Mouse (Mus musculus) midbrain, embryonic 10.5 days (tissue): Measurements from ENCODE around the gene Camk2g. TPM values are rescaled to one million over a fixed set of nuclear protein-coding genes. Genes with fewer than 3 reads are reported as not detected.
A peak's percentile ranks its signal among the peaks of the same experiment; 100 is the strongest.

Experiments
- DNase-seq: peaks from one replicate; pipeline ENCODE4 v3.0.0-alpha.2; 2017; ENCODE audit warnings: low spot score
- H3K27ac ChIP-seq: fragments of 300-500 bp; sonication (generic); replicated peaks from 2 replicates; pipeline ENCODE4 v1.5.1; 2016; ENCODE audit warnings: mild to moderate bottlenecking
- H3K27me3 ChIP-seq: fragments of 300-500 bp; sonication (generic); 2 replicates; pipeline ENCODE4 v1.6.1; 2016; ENCODE audit warnings: low read depth, mild to moderate bottlenecking; ENCODE audit not compliant: poor library complexity, severe bottlenecking
- H3K36me3 ChIP-seq: fragments of 300-500 bp; sonication (generic); 2 replicates; pipeline ENCODE4 v1.6.1; 2016; ENCODE audit warnings: mild to moderate bottlenecking, moderate library complexity
- H3K4me1 ChIP-seq: fragments of 300-500 bp; sonication (generic); 2 replicates; pipeline ENCODE4 v1.6.1; 2016
- H3K4me3 ChIP-seq: fragments of 300-500 bp; sonication (generic); 2 replicates; pipeline ENCODE4 v1.5.1; 2016; ENCODE audit warnings: mild to moderate bottlenecking, moderate library complexity
- H3K9me3 ChIP-seq: fragments of 300-500 bp; sonication (generic); replicated peaks from 2 replicates; pipeline ENCODE4 v1.6.1; 2016; ENCODE audit warnings: mild to moderate bottlenecking
- WGBS: fragments of 180-500 bp; shearing (Covaris S2); methylation state at CpG from one replicate; pipeline ENCODE4 v1.1.7; 2016; 5-methylcytosine and 5-hydroxymethylcytosine counted together
- polyA plus RNA-seq: library from polyadenylated mRNA; unstranded; fragments of >200 nt; fragmentation: Nextera tagmentation; extraction: Ambion mirVana; gene quantifications from 2 replicates; pipeline ENCODE4 v1.2.1, GENCODE M21; 2016

Camk2g gene
- polyA plus RNA-seq, 1 experiment from 2014 or later = 41.8 TPM

DNA sequence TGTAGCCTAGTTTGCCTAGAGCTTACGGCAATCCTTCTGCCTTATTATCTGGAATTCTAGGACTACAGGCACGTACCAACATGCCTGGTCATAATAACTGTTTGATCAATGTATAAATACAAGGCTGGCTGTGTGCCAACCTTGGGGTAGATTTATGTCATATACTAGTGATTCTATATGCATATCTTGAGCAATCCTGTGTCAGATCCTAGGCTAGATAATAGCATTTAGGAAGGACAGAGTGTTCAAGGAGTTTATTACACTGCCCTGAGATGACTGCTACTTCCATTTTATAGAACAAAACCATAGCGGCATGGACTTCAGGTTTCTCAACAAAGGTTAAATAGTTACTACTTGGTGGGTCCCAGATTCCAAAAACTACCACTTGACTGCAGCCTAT lies 21.9 kb downstream of the Camk2g start:
- H3K27ac ChIP-seq = no peak overlapping the region
- H3K4me3 ChIP-seq = no peak overlapping the region
- 96% methylated on average over 3 of the region's 3 CpGs for WGBS
- H3K36me3 ChIP-seq = peaks cover 48% of the 10 kb centered on the region
- H3K4me1 ChIP-seq = peaks cover 44% of the 10 kb centered on the region
- no peak for DNase-seq
- no peaks in the 10 kb centered on the region for H3K9me3 ChIP-seq
- no peaks in the 10 kb centered on the region for H3K27me3 ChIP-seq

DNA sequence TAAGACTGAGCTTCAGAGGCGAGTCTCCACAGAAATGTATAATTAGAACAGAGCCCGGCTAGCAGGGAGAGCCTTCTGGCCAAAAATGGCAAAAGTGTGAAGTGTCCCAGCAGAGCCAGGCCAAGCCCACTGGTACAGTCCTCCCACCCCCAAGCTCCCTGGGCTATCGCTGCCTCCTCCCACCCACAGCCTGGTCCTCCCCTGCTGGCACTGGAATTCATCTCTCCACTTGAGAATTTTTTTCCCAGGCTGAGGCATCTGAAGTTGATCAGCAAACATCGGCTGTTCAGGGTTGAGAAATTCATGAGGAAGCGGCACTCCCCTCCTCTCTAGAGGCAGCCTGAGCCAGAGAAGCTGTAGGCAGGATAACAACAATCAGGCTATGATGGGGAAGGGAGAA lies 25.3 kb downstream of the Camk2g start:
- no peak overlapping the region for H3K27ac ChIP-seq
- peaks cover 66% of the 10 kb centered on the region for H3K36me3 ChIP-seq
- no peak overlapping the region for H3K4me3 ChIP-seq
- 77% methylated on average over 5 of the region's 5 CpGs for WGBS
- no peaks in the 10 kb centered on the region for H3K9me3 ChIP-seq
- no peaks in the 10 kb centered on the region for H3K27me3 ChIP-seq
- H3K4me1 ChIP-seq = peaks cover 14% of the 10 kb centered on the region
- DNase-seq = no peak

DNA sequence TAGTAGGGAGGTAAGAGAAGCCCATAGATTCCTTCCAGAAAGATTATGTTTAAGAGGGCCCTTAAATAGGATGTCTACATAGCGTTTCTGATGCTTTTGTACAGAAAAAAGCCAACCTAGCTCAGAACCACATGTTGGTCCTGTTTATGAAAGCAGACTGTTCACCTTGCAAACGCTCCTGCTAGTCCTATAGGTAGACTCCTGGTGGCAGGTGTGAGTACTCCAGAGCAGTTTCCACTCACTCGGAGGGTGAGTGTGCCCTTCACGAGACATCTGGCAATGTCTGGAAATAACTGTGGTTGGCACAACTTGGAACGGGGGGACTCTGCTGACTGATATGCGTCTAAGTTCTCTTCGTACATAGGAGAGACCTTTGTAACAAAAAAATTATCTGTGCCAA lies 26.0 kb downstream of the Camk2g start:
- DNase-seq = no peak
- H3K27ac ChIP-seq = no peak overlapping the region
- peaks cover 73% of the 10 kb centered on the region for H3K36me3 ChIP-seq
- H3K9me3 ChIP-seq = no peaks in the 10 kb centered on the region
- WGBS = 94% methylated on average over 7 of the region's 7 CpGs
- H3K4me1 ChIP-seq = peaks cover 8% of the 10 kb centered on the region
- H3K4me3 ChIP-seq = no peak overlapping the region
- no peaks in the 10 kb centered on the region for H3K27me3 ChIP-seq

DNA sequence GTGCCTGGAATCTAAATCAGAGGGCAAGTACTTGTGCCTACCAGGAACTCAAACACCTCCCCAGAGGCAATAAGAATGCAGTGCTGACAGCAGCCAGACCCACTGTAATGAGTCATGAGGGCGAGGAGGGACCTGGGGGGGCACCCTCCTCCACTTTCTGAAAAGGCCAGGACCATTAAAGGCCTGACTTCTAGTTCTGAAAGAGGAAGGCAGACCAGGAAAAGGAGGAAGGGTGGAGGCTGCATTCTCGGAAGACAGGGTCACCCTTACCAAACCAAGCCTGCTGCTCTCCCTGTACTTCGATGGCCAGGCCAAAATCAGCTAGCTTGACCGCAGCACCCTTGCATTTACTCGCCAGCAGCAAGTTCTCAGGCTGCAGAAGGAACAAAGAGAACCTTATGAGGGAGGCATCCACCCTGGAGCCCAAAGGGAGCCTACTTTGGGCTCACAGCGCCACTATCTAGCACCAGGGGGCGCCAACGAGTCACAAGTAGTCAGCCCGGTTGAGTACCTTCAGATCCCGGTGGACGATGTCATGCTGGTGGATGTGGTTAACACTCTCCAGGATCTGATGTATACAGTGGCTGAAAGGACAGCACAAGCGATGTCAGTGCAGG lies 28.1 kb downstream of the Camk2g start:
- H3K27ac ChIP-seq = no peak overlapping the region
- H3K9me3 ChIP-seq = no peaks in the 10 kb centered on the region
- peak; percentile 81 for DNase-seq
- H3K27me3 ChIP-seq = no peaks in the 10 kb centered on the region
- H3K4me1 ChIP-seq = 0 out of 2 replicates have a peak, but pooled peaks cover 2% of the 10 kb centered on the region
- H3K36me3 ChIP-seq = peaks cover 90% of the 10 kb centered on the region
- H3K4me3 ChIP-seq = no peak overlapping the region
- WGBS = 32% methylated on average over 12 of the region's 12 CpGs

DNA sequence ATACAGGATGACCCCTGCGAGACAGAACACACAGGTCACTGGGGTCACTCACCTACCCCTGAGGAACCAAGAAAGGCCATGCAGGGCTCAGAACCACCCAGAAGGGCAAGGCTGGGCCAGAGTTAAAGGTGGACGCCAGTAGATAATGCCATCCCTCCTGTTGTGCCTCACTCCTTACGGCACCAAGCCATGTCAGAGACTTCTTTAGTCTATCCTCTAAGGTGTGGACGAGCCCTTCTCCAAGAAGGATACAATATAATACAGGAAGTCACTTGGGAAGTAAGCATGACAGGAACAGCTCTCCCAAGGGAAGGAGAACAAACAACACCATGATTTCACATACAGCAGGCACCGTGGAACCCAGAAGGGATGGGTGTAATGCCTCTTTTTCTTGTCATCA lies 28.9 kb downstream of the Camk2g start:
- no peaks in the 10 kb centered on the region for H3K27me3 ChIP-seq
- no peak overlapping the region for H3K4me3 ChIP-seq
- no peaks in the 10 kb centered on the region for H3K9me3 ChIP-seq
- H3K4me1 ChIP-seq = 0 out of 2 replicates have a peak, but pooled peaks cover 2% of the 10 kb centered on the region
- no peak for DNase-seq
- H3K27ac ChIP-seq = no peak overlapping the region
- WGBS = 85% methylated on average over 5 of the region's 5 CpGs
- H3K36me3 ChIP-seq = peaks cover 90% of the 10 kb centered on the region

DNA sequence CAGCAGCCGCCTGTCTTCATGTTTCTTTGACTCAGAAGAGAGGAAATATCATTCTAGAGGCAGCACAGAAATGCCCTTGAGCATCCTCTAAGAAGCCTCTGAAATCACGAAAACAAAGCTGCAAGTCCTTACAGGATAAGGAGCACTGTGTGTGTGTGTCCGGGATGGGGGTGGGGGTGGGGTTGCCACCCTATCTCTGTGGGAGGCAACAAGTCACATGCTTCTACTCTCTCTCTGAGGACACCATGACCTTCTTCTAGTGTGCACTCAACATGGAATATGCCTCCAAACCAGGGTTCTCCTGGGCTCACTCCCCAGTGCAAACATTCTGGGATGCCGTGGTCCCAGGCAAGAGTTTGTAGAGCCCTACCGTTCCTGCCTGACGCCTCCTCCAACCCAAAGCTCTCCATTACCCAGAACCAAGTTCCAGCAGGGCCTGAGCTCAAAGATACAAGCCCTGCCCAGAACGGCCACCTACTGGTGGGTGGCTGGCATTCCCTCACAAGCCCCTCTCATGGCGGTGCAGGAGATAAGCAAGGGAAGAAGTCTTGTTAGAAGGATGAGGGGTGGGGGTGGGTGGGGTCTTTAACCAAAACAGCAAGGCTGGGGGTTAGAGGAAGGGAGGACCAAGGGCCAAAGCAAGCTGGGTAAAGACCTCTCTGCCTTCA lies 35.0 kb downstream of the Camk2g start:
- no peaks in the 10 kb centered on the region for H3K4me1 ChIP-seq
- H3K4me3 ChIP-seq = no peak overlapping the region
- no peaks in the 10 kb centered on the region for H3K27me3 ChIP-seq
- no peak overlapping the region for H3K27ac ChIP-seq
- no peaks in the 10 kb centered on the region for H3K9me3 ChIP-seq
- H3K36me3 ChIP-seq = peaks cover 99% of the 10 kb centered on the region
- DNase-seq = no peak
- WGBS = 86% methylated on average over 8 of the region's 8 CpGs

DNA sequence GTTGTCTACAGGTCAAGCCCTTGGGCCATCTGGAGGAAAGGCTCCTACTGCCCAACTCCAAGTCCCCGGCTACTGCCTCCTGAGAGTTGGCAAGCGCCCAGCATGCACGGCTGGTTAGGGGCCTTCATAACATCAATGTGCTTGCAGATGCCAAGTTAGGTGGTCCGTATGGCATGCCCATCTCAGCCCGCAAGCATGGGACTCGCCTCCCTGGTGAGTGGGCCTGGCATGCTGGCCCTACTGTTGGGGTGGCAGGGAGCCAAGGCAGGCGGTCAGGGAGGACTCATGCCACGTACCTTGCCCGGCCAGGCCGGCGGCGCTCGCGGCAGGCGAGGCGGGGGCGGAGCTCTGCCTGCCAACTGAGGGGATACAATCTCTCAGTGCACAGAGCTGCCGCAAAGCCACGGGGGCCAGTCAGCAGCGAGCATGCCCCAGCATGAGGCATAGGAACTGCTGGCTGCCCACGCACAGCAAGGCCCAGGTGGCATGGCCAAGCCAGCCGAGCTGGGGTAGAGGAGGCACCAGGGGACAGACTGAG lies 36.4 kb downstream of the Camk2g start:
- no peaks in the 10 kb centered on the region for H3K27me3 ChIP-seq
- WGBS = 94% methylated on average over 22 of the region's 22 CpGs
- H3K36me3 ChIP-seq = peaks cover 94% of the 10 kb centered on the region
- no peak overlapping the region for H3K4me3 ChIP-seq
- no peak overlapping the region for H3K27ac ChIP-seq
- DNase-seq = no peak
- H3K4me1 ChIP-seq = no peaks in the 10 kb centered on the region
- no peaks in the 10 kb centered on the region for H3K9me3 ChIP-seq

DNA sequence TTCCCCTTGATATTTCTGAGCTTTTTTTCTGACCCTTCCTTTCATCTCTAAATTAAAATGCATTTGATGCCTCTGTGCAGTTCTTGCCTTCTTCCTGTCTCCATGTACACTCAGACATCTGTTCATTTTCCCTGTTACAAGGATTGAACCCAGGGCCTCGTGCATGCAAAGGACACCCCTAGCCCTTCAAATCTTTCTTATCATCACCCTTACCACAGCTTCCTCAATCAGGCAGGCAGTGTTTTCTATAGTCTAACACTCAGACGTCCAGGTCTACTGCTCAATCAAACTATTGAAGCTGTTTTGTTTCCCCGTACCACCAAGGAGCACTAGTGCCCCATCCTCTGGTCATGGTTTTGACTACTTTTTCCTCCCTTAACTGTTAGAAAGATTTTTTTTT lies 40.1 kb downstream of the Camk2g start:
- no peak overlapping the region for H3K27ac ChIP-seq
- no peaks in the 10 kb centered on the region for H3K4me1 ChIP-seq
- DNase-seq = no peak
- no peaks in the 10 kb centered on the region for H3K27me3 ChIP-seq
- no peaks in the 10 kb centered on the region for H3K9me3 ChIP-seq
- WGBS = 92% methylated on average over 3 of the region's 3 CpGs
- H3K36me3 ChIP-seq = peaks cover 61% of the 10 kb centered on the region
- no peak overlapping the region for H3K4me3 ChIP-seq

DNA sequence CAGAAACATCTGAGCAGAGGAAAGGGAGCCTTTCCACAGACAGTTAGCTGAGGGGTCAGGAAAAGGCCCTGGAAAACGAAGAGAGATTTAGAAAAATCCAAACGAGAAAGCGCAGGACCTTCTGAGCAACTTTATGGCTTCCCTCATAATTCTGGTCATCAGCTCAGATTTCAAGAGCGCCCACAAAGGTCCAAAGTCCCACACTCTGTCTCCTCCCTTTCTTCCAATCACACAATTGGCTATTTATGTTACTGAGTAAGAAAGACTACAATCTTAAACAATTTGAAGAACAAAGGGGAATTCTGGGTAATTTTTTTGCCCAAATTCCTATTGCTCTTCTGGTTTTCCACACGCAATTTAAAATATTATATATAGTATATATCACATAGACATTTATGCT lies 43.4 kb downstream of the Camk2g start:
- no peak overlapping the region for H3K27ac ChIP-seq
- no peaks in the 10 kb centered on the region for H3K27me3 ChIP-seq
- no peak overlapping the region for H3K4me3 ChIP-seq
- H3K9me3 ChIP-seq = no peaks in the 10 kb centered on the region
- DNase-seq = no peak
- no peaks in the 10 kb centered on the region for H3K4me1 ChIP-seq
- 90% methylated on average over 5 of the region's 5 CpGs for WGBS
- peaks cover 52% of the 10 kb centered on the region for H3K36me3 ChIP-seq

DNA sequence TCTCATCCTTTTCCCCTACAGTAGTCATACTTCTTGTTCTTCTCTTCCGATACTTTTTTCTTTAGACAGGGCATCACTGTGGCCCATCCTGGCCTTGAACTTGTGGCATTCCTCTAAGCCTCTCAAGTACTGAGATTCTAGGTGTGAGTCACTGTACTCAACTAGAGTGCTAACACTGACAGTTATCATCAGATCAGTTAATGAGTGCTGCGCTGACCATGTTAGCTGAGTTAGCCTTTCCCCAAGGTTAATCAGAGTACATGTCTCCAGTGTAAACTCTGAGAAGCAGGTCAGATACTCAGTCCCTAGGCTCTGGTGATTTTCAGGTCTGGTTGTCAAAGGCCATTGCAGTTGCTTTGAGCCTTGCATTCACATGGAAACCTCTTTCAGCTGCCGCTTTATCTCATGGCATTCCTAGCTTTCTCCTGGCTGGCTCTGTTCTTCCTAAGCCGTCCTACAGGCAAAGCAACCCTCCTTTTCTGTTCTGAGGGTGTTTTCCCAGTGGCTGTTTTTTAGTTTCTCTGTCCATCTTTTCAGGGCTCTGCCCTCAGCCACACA lies 44.3 kb downstream of the Camk2g start:
- WGBS = 87% methylated on average over 4 of the region's 4 CpGs

DNA sequence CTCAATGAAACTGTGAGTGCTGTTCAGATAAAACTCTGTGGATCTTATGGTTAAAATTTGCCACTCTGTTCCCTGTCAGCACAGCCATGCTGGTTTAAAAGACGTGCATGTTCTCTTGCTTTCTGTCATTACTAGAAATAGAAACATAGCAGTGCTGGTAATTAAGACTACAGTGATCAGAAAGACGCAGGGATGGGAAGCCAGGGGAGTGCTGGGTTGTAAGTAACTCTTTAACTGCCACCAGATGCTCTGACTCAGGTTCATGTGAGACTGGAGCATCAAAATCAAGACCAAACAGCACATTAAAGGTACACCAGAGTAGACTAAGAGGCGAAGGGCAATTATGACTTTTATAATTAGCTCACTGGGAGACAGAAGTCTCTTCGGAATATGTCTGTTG lies 45.5 kb downstream of the Camk2g start:
- Histone ChIP-seq H3K27me3 (no peaks in the 10 kb centered on the region), H3K27ac (no peak overlapping the region), H3K36me3 (peaks cover 53% of the 10 kb centered on the region), H3K9me3 (no peaks in the 10 kb centered on the region), H3K4me1 (no peaks in the 10 kb centered on the region), H3K4me3 (no peak overlapping the region)
- 85% methylated on average over 4 of the region's 4 CpGs for WGBS
- no peak for DNase-seq

More for the DNA sequence above, 44.3 kb downstream of the Camk2g start:
- Histone ChIP-seq H3K27me3 (no peaks in the 10 kb centered on the region), H3K36me3 (peaks cover 52% of the 10 kb centered on the region), H3K4me3 (no peak overlapping the region), H3K9me3 (no peaks in the 10 kb centered on the region), H3K27ac (no peak overlapping the region), H3K4me1 (no peaks in the 10 kb centered on the region)
- DNase-seq = no peak

DNA sequence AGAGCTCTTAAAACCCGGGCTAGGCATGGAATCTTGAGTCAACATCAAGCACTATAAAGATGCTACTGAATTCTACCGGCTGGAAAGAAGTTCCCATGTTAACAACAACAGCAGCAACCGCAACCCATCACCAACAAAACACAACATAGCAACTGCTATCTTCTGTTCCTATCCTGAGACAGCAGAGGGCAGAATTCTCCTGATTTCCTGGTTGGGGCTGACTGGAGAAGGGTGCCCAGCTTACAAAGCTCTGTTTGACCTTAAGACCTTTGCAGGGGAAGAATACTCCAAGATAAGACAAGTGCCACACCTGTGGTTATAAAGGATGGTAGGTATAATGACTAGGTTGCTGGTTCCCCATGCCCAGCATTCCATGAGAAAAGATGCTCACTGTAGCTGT lies 47.0 kb downstream of the Camk2g start:
- no peaks in the 10 kb centered on the region for H3K9me3 ChIP-seq
- 87% methylated on average over 3 of the region's 3 CpGs for WGBS
- H3K4me3 ChIP-seq = no peak overlapping the region
- no peaks in the 10 kb centered on the region for H3K4me1 ChIP-seq
- DNase-seq = no peak
- no peaks in the 10 kb centered on the region for H3K27me3 ChIP-seq
- no peak overlapping the region for H3K27ac ChIP-seq
- H3K36me3 ChIP-seq = peaks cover 58% of the 10 kb centered on the region

DNA sequence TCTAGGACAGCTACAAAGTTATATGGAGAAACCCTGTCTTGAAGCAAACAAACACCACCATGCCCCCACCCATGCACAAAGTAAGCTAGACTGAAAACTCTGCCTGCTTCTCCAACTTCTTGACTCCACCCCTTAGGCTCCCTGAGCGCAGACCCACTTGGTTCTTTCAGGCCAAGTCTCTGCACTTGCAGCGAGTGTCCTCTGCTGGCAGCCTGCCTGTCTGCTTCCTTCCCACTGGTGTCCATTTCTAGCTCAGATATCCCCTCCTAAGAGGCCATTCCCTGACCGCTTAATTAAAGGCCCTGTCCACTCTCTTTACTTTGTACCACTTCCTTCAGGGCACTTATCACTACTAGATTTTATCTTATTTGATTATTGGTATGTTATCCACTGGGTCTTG lies 50.3 kb downstream of the Camk2g start:
- Histone ChIP-seq H3K27me3 (no peaks in the 10 kb centered on the region), H3K27ac (no peak overlapping the region), H3K4me1 (0 out of 2 replicates have a peak, but pooled peaks cover 5% of the 10 kb centered on the region), H3K36me3 (peaks cover 87% of the 10 kb centered on the region), H3K4me3 (no peak overlapping the region), H3K9me3 (no peaks in the 10 kb centered on the region)
- no peak for DNase-seq
- WGBS = 90% methylated on average over 3 of the region's 3 CpGs
